Mouse (Mus musculus) cortical plate, adult 2 months (tissue): ENCODE data around the gene Retsat. TPM values are rescaled to one million over a fixed set of nuclear protein-coding genes. Genes with fewer than 3 reads are reported as not detected.

Source experiments
- H3K27ac ChIP-seq: fragments of 200-500 bp; 2 replicates; pipeline ENCODE4 v1.5.1; 2012; ENCODE audit warnings: low read length, control low read depth, inconsistent platforms; ENCODE audit not compliant: insufficient read depth
- H3K4me1 ChIP-seq: fragments of 200-500 bp; 2 replicates; pipeline ENCODE4 v1.6.1; 2011; ENCODE audit warnings: low read length; ENCODE audit not compliant: control insufficient read depth, insufficient read depth
- H3K4me3 ChIP-seq: fragments of 200-500 bp; 2 replicates; pipeline ENCODE4 v1.5.1; 2011; ENCODE audit warnings: mild to moderate bottlenecking, low read length, control low read depth; ENCODE audit not compliant: insufficient read depth
- CTCF ChIP-seq: fragments of 200-500 bp; IDR thresholded peaks from 2 replicates; pipeline ENCODE4 v1.5.1; 2011; ENCODE audit warnings: mild to moderate bottlenecking, control low read depth, low read length; ENCODE audit not compliant: insufficient read depth; ENCODE audit errors: extremely low read depth
- POLR2A ChIP-seq: fragments of 200-500 bp; IDR thresholded peaks from 2 replicates; pipeline ENCODE4 v1.6.1; 2011; ENCODE audit warnings: mild to moderate bottlenecking, low read length, control low read depth; ENCODE audit not compliant: insufficient read depth; ENCODE audit errors: extremely low read depth
- polyA plus RNA-seq: library from polyadenylated mRNA; depleted of rRNA; stranded (reverse); fragments of >200 nt; gene quantifications from 2 replicates; pipeline ENCODE4 v1.2.3, GENCODE M21; 2012

Retsat gene
- polyA plus RNA-seq, 1 experiment = 14.1 TPM

DNA sequence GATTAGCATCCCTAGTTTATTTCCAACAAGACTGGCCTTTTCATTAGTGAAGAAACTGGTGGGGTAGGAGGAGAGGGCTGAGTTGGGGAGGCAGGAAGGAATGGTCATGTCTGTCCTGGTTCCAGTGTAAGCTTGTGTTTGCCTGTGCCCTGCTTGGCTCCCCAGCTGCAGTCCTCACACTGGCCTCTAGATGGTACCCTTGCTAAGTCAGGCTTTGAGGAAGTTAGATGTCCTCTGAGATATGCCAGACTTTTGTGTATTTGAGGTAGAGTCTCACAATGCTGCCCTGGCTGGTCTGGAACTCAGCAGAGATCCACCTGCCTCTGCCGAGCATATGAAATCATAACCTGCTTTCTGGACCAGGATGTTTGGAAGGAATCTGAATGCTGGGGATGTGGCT lies 3.5 kb downstream of the Retsat start:
- H3K27ac ChIP-seq = no peak overlapping the region
- no peak overlapping the region for H3K4me3 ChIP-seq

DNA sequence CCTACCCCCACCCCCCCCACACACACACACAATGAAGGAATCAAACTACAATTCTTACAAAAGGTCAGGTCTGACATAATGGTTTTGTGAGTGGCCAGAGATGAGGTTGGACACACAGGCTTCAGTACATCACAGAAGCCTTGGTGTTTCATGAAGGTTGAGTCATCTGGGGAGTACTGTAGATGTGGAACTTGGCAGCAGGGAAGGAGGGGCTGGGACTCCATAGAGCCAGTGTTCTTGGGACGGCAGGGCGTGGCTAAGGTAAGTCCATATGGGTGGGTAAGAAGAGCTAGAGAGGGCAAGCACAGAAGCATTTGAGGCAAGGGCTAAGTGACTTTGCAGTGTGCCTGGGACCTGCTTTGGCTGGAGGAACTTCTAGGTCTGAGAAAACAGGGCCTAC lies 5.8 kb downstream of the Retsat start:
- Histone ChIP-seq H3K4me1 (no peaks in the 10 kb centered on the region), H3K27ac (no peak overlapping the region), H3K4me3 (no peak overlapping the region)
- no peak for TF ChIP-seq POLR2A
- no peak for TF ChIP-seq CTCF

More for the DNA sequence above, 3.5 kb downstream of the Retsat start:
- H3K4me1 ChIP-seq = peaks cover 3% of the 10 kb centered on the region; the same call in 1 of the 2 replicates
- TF ChIP-seq CTCF (peak; percentile 95), POLR2A (no peak)

GRCm38 (mm10) chr6:72607060-72607459 lies 8.8 kb downstream of the Retsat start:
- no peak overlapping the region for H3K27ac ChIP-seq
- TF ChIP-seq POLR2A = no peak
- no peak for TF ChIP-seq CTCF
- no peaks in the 10 kb centered on the region for H3K4me1 ChIP-seq
- no peak overlapping the region for H3K4me3 ChIP-seq

DNA sequence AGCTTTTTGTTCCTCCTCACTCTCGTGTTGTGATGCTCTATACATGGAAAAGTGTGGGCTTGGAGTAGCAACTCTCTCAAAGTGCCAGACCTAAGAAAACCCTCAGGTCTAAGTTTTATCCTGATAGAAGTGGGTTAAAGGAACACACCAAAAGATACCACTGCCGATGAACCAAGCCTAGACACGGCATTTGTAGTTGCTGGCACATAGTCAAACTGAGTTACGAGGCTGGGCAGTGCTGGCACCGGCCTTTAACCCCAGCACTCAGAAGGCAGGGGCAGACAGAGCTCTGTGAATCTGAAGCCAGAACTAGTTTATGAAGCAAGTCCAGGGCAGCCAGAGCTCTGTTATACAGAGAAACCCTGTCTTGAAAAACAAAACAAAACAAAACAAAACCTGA lies 9.4 kb downstream of the Retsat start:
- H3K27ac ChIP-seq = no peak overlapping the region
- H3K4me1 ChIP-seq = no peaks in the 10 kb centered on the region
- TF ChIP-seq CTCF = no peak
- TF ChIP-seq POLR2A = no peak
- no peak overlapping the region for H3K4me3 ChIP-seq

GRCm38 (mm10) chr6:72608662-72609184 lies 10.4 kb downstream of the Retsat start:
- H3K4me1 ChIP-seq = no peaks in the 10 kb centered on the region
- TF ChIP-seq CTCF = no peak
- TF ChIP-seq POLR2A = no peak
- no peak overlapping the region for H3K4me3 ChIP-seq
- no peak overlapping the region for H3K27ac ChIP-seq

DNA sequence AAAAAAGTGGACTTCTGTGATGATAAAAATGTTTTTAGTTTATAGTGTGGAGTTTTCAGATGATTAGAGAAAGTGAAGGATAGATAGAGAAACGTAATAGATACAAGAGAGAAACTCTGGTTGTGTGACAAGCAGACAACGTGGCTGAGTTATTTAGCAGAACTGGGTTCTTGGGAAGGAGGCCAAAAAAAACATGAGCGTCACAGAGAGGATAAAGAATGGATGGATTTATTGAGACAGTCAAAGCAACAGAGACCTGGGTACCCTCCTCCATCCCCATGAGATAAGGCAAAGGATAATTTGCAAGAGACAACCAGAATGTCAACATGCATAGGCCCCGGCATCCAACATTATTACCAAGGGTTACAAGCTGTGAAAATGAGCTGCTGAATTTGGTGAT lies 12.0 kb downstream of the Retsat start:
- no peak for TF ChIP-seq POLR2A
- TF ChIP-seq CTCF = no peak
- no peak overlapping the region for H3K27ac ChIP-seq
- peaks cover 3% of the 10 kb centered on the region for H3K4me1 ChIP-seq

GRCm38 (mm10) chr6:72615151-72615550 lies 16.9 kb downstream of the Retsat start:
- Histone ChIP-seq H3K4me3 (peak overlapping the region; percentile 80; the same call in 1 of the 2 replicates), H3K4me1 (peaks cover 7% of the 10 kb centered on the region), H3K27ac (no peak overlapping the region)
- TF ChIP-seq CTCF (no peak), POLR2A (no peak)

More for the DNA sequence above, 12.0 kb downstream of the Retsat start:
- no peak overlapping the region for H3K4me3 ChIP-seq

DNA sequence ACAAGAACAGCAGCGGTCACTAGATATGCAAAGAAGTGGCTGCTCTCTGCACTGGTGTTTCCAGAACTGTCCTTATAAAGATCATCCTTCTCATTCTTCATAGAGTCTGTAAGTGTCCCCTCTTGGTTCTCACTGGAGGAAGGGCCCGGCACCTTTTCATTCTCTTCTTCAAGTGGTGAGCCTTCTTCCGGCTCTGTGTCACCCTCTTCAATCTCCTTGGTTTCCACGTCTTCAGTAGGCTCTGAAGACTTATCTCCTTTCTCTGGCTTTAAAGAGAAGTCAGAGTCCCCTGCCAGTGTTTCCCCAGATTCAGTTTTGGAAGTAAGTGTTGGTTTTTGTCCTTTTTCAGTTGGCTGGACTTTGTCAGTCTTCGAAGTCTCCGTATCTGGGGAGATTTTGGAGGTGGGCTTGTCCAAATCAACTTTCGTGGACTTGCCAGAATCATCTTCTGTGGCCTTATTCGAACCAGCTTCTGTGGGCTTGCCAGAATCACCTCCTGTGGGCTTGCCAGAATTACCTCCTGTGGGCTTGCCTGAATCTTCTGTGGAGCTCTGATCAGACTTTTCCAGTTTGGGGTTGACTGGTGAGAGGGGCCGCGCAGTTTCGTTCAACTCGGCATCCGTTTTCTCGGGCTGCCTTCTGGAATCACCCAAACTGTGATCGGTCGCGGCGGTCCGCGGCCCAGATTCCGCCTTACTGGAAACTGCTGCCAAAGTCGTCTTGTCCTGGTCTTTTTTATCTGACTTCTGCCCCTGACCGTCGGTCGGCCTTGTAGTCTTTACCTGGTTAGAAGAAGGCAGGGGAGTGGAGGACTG lies 17.5 kb downstream of the Retsat start:
- Histone ChIP-seq H3K4me3 (peak overlapping the region; percentile 80), H3K27ac (no peak overlapping the region), H3K4me1 (peaks cover 7% of the 10 kb centered on the region)
- TF ChIP-seq POLR2A (no peak), CTCF (no peak)

DNA sequence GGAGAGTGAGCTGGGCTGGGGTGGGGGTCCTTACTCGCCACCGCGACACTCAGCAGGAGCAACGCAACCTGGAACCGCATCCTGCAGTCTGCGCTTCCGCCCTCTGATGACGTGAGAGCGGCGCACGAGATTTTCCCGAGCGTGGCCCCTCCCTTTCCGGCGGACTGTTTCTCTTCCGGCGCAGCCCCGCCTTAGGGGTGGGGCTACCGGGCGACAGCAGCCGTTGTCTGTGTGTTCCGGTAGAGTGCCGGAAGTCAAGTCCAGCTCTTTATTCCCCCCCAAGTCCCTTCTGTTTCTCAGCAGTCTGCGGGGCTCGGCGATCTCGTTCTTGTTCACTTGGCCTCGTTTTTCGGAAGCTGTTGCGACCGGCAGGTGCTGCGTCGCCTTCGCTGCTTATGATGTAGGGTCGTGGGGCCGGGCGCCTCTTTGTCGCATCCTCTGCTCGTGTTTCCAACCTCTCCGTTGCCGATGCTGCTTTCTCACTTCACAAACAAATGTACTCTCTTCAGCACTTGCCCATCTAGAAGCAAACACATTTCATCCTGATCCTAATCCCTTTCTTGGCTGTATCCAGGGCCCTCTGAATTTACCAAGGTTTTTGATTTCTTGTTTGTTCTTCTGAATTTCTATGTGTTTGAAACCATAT lies 18.5 kb downstream of the Retsat start, which contains the start of gene Tgoln1:
Gene Tgoln1, minus strand, starts transcription at position 358 of the 646 bp plus-strand sequence.
- TF ChIP-seq CTCF = no peak
- peak; percentile 95 for TF ChIP-seq POLR2A
- H3K27ac ChIP-seq = peak within 1 kb of the TSS; percentile 63
- peaks cover 7% of the 10 kb centered on the region for H3K4me1 ChIP-seq
- H3K4me3 ChIP-seq = peak within 1 kb of the TSS; percentile 80
